Mouse (Mus musculus) layer of hippocampus, postnatal 10 days (tissue): ENCODE data around the gene Ube2z. TPM values are rescaled to one million over a fixed set of nuclear protein-coding genes. Genes with fewer than 3 reads are reported as not detected.

Source experiments
- DNase-seq, 2 experiments: peaks; one replicate each; pipeline ENCODE4 v3.0.0; 2021; ENCODE audit warnings: low spot score in 2 of 2
- total RNA-seq, 2 experiments: library from RNA; stranded (reverse); gene quantifications; 2 replicates each; pipeline ENCODE4 v1.2.3; 2021

Ube2z gene
- total RNA-seq, 2 experiments from 2014 or later = 56.6 to 57.8 TPM

DNA sequence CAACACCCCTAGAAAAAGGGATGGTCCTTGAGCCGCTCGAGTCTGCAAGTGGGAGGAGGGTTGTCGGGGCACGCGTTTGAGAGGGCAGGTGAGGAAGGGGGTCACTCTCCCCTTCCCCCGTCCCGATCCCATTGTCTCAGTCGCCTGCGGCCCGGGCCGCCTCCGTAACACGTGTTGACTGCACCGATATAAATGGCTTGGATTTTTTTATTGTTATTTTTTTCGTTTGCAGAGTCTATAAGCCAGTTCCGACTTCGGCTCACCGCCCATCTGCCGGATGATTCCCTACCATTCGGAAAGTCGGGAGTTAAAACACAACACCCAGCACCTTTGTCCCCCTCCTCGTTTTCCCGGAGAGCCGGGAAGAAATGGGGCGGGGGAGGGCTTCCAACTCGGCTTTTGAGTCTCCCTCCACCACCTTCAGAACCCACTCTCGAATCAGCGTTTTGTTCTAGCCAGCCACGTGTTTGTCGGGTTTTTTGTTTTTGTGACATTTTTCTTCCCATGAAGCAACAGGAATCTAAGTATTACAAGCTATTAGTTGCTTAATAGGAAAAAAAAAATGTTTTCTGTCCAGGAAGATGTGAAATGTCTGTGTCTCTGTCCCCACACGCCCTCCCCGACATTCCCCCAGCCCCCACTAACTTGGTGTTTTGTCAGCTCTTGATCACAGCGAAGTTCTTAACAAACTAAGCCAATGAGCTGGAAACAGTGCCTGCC, 57.5 kb downstream of the Ube2z start:
- DNase-seq = peak in 1 of 2 experiments; percentile 17

DNA sequence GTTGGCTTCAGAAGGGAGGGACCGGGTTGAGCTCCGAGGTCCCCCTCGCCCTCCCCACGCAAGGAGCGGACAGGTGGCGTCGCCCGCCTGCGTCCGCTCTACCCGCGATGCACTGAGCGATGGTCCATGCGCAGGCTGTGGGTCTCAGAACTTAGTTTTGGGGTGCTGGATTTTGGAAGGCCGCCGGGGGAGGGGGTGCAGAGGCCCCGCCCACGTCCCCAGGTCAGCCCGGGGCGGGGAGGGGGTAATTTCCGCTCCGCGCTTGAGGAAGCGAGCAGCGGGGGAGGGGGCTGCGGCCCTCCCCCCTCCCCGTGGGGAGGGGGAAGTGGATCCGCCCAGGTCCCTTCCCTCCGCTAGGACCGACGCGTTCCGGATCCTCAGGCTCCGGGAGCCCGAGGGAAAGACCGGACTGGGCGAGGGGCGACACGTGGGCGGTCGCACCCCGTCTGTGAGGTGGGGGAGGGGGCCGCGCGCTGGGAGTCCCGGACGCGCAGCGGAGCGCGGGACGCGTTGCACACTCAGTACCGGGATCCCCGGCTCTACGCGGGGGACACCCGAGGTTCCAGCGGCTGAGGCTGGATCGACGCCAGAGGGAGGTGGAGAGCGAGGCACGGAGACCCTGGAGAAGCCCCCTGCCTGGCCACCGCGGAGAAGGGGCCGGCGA, 58.2 kb downstream of the Ube2z start:
- DNase-seq = peak in 1 of 2 experiments; percentile 27

DNA sequence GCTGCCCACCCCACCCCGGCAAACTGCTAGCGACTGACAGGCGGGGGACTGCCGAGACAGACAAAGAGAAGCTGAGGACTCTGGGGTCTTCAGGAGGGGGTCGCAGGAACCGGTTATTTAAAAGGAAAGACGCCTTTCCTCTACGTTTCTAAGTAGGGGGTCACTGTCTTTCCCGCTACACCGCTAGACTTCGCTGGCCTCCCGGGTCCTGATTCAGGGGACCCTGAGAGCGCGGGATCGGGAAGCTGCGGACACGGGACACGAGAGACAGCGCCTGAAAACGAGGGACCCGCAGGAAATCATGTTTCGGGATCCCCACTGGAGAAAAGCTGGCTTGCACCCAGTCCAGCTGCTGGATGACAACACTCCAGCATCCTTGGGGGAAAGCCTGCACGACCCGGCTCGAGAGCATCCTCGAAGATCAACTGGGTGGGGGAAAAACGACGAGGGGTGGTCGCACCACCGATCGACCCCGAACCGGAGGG, 58.8 kb downstream of the Ube2z start:
- DNase-seq = peak in 1 of 2 experiments; percentile 15

- DNase-seq = no peak
These were observed 59.6 kb downstream of the Ube2z start, which contains the start of gene Igf2bp1 for GRCm38 (mm10) chr11:96005403-96006271. Gene Igf2bp1 (minus strand): TSS chr11:96005940.

DNA sequence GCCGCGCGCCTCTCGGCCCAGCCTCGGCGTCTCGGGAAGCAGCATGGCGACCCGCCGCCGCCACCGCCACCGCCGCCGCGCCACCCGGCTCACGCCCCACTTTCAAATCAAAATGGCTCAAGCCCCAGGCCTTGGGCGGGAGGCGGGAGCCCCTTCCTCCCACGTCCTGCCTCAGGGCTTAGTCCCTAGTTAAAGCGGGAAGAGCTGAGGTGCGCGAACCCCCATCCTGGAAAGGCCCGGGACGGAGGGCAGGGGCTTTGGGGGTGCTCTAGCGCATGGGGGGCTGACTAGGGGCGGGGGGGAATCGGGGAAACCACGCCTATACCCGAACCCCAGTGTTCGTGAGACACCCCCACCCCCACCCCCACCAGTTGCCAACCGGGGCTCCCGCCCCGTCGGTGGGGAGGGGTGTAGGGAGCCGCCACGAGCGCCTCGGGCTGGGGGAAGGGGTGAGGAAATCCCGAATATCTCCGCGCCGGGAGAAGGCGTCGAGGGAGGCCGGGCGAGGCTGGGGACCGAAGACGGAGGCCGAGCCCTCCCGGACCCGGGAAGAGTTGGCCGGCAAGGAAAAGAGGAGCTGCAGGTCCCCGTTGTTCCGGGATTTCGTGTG, 60.3 kb downstream of the Ube2z start:
- peak in 1 of 2 experiments; percentile 28 for DNase-seq

GRCm38 (mm10) chr11:96003969-96004792, 61.0 kb downstream of the Ube2z start:
- DNase-seq = peak in 1 of 2 experiments; percentile 20

DNA sequence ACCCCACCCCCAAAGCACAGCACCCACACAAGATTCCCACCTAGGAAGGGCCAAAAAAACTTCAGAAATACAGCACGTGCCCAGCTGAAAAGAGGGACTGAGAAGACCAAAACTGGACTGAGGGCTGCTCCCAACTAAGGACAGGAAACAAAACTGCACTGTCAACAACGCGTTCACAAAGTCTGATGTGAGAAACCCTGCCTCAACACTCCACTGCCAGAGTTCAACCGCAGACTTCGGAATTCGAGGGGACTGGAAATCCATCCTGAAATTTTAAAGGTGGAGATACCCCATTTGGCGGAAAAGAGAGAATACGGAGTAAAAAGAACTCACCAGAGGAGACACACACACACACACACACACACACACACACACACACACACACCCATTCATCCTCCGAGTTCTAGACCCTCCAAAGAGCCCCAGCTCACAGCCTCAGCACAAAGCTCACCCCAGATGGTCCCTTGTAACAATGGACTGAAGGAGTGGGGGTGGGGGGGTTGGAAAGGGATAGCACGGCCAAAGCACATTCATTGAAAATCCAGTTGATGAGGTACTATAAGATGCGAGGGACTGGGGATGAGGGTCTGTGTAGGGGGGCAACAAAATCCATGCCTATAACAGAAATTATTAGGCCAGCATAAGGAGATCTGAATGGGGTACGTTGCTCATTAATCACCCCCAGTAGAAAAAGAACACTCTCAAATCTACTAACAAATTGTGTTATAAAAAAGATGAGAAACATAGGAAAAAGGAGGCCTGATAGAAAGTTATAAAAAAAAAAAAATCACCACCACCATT, 61.9 kb downstream of the Ube2z start:
- no peak for DNase-seq

Other genes with a start within 250 kb of the Ube2z start
- 10 to 100 TPM; 17.8 to 21.3 TPM for gene Phospho1, start 240.9 kb downstream of the Ube2z start, total RNA-seq
- gene Gngt2, start 228.2 kb downstream of the Ube2z start, total RNA-seq = 1 to 10 TPM; 2.1 to 2.6 TPM
- 1 to 10 TPM; 3.7 to 4.4 TPM for gene Abi3, start 222.9 kb downstream of the Ube2z start, total RNA-seq
- gene B4galnt2, start 150.5 kb downstream of the Ube2z start, total RNA-seq = not detected
- gene Igf2bp1, start 59.4 kb downstream of the Ube2z start, total RNA-seq = under 1 TPM; 0.47 to 0.50 TPM
- not detected for gene Gip, start 40.8 kb downstream of the Ube2z start, total RNA-seq
- 10 to 100 TPM; 91.6 to 93.2 TPM for gene Snf8, start 30.5 kb downstream of the Ube2z start, total RNA-seq
- gene Atp5g1, start 10.3 kb upstream of the Ube2z start, total RNA-seq = 100 to 1,000 TPM; 583 to 624 TPM
- not detected for gene Calcoco2, start 46.6 kb upstream of the Ube2z start, total RNA-seq
- gene Ttll6, start 68.4 kb upstream of the Ube2z start, total RNA-seq = under 1 TPM; 0.42 to 0.55 TPM
- not detected for gene Hoxb13, start 128.9 kb upstream of the Ube2z start, total RNA-seq
- gene Hoxb9, start 206.1 kb upstream of the Ube2z start, total RNA-seq = not detected
- not detected for gene Hoxb8, start 216.5 kb upstream of the Ube2z start, total RNA-seq
- gene Hoxb7, start 221.2 kb upstream of the Ube2z start, total RNA-seq = not detected
- not detected for gene Hoxb6, start 227.1 kb upstream of the Ube2z start, total RNA-seq
- not detected for gene Hoxb5, start 237.9 kb upstream of the Ube2z start, total RNA-seq